14 mouse cellular contexts compared by ENCODE assay signal in genomic region chr16:96857571-96857970, GRCm38 (mm10).
DNase-seq lines count a peak whose midpoint lies in the region; TF ChIP-seq lines count a peak whose summit lies in the region.
"Had no signal": no experiment of that assay in that cellular context is flagged by ENCODE, and none has a peak within 500 bp of the region (broad histone marks: within the 10 kb centered on the region; RNA-seq: fewer than 3 reads in every experiment).

No protein-coding gene starts in this region.

- no peaks in the 10 kb centered on the region for H3K4me1 ChIP-seq in thymus, adult 2 months (replicated peaks; ENCODE audit: control insufficient read depth, insufficient read depth, low read length)
- H3K4me1 ChIP-seq: limb, embryonic 12.5 days had no signal

- H3K27me3 ChIP-seq in thymus, adult 2 months (ENCODE audit: control insufficient read depth, insufficient read depth, low read length): no peaks in the 10 kb centered on the region
- H3K27me3 ChIP-seq: CH12.LX; forebrain, embryonic 12.5 days; limb, embryonic 12.5 days had no signal

- intact Hi-C loops in left cerebral cortex, adult 2 months (cut with DNase I): loop anchor here (5.0 kb wide), 3 partner anchors 55 to 430 kb away; no protein-coding TSS in a partner anchor
- intact Hi-C loops in left cerebral cortex, postnatal 10 days (cut with DNase I): no loop called here

- no peak for TF ChIP-seq CTCF in left cerebral cortex, adult 2 months (IDR thresholded peaks at IDR 0.05)
- TF ChIP-seq CTCF in thymus, adult 2 months (IDR thresholded peaks at IDR 0.05; ENCODE audit: borderline replicate concordance, control insufficient read depth, extremely low read depth, insufficient read depth, low read length, poor library complexity): no peak

- no peak overlapping the region for H3K4me3 ChIP-seq in left cerebral cortex, adult 2 months
- H3K4me3 ChIP-seq in thymus, adult 2 months (ENCODE audit: control insufficient read depth, insufficient read depth, low read length): no peak overlapping the region
- H3K4me3 ChIP-seq: forebrain, embryonic 12.5 days; limb, embryonic 12.5 days; midbrain, embryonic 10.5 days had no signal

- no peaks in the 10 kb centered on the region for H3K36me3 ChIP-seq in thymus, adult 2 months (ENCODE audit: control insufficient read depth, insufficient read depth, low read length)
- H3K36me3 ChIP-seq: forebrain, embryonic 12.5 days; limb, embryonic 12.5 days; midbrain, embryonic 10.5 days had no signal

- 0 out of 2 replicates have a peak overlapping the region, but pooled peaks have one; percentile 9 for H3K27ac ChIP-seq in left cerebral cortex, adult 2 months
- H3K27ac ChIP-seq in thymus, adult 2 months (ENCODE audit: control insufficient read depth, insufficient read depth, low read length): no peak overlapping the region
- H3K27ac ChIP-seq: forebrain, embryonic 12.5 days; kidney, postnatal 0 days; limb, embryonic 12.5 days; midbrain, embryonic 10.5 days had no signal

- TF ChIP-seq POLR2A in thymus, adult 2 months (IDR thresholded peaks at IDR 0.05; ENCODE audit: control insufficient read depth, extremely low read depth, insufficient read depth, low read length, poor library complexity): no peak

- 70% methylated on average over 2 of the region's 2 CpGs for WGBS in thymus, adult 2 months

- peak; percentile 55 to 61 for DNase-seq in frontal cortex, postnatal 36 days (ENCODE audit: low spot score in 2 of 2)
- DNase-seq in frontal cortex, postnatal 25 days (ENCODE audit: low spot score in 2 of 2): no peak
- DNase-seq in left cerebral cortex, adult 2 months (ENCODE audit: extremely low spot score in 1 of 2, low spot score in 2 of 2): peak in 1 of 2 experiments; percentile 37
- no peak for DNase-seq in left cerebral cortex, postnatal 10 days (ENCODE audit: extremely low spot score in 1 of 2, low spot score in 2 of 2)
- peak; percentile 57 for DNase-seq in NIH3T3 (ENCODE audit: low read depth)
- peak; percentile 50 for DNase-seq in fibroblast of lung, adult 2 months (ENCODE audit: low read depth)
- no peak for DNase-seq in thymus, adult 2 months
- no peak for DNase-seq in thymus, adult 18-20 months
- DNase-seq: lung, adult 18-20 months had no signal

Comparison
In these comparisons a context has a peak if more than half of its experiments do, and no peak if none do; other contexts are left out.
1. DNase-seq: peak in frontal cortex, postnatal 36 days (2 of 2), NIH3T3 (single experiment) and fibroblast of lung, adult 2 months (single experiment); none in frontal cortex, postnatal 25 days (0 of 2), left cerebral cortex, postnatal 10 days (0 of 2), thymus, adult 2 months (single experiment) and thymus, adult 18-20 months (0 of 2).